Mouse (Mus musculus) heart, adult 8-10 months (tissue): Measurements from ENCODE around the gene Rpl4. TPM values are rescaled to one million over a fixed set of nuclear protein-coding genes. Genes with fewer than 3 reads are reported as not detected.
A peak's percentile ranks its signal among the peaks of the same experiment; 100 is the strongest.
"Not testable (repeated sequence)": the region's sequence is repeated elsewhere in the genome, so short reads cannot be mapped to it uniquely, and the experiment has no call there.

Experiments
- DNase-seq: peaks from one replicate; pipeline ENCODE4 v3.0.0; 2022; ENCODE audit warnings: low spot score
- total RNA-seq, 4 experiments: library from RNA; stranded (reverse); gene quantifications; 2 replicates each; pipeline ENCODE4 v1.2.4; 2022

Gene Rpl4
- 100 to 1,000 TPM; 430 to 483 (median 463) TPM for total RNA-seq

- peak; percentile 88 for DNase-seq
Observed at GRCm38 (mm10) chr9:64172816-64173665, at the start of gene Rpl4, which contains the start of gene Zwilch. Gene Rpl4 (plus strand): TSS chr9:64173375. Gene Zwilch (minus strand): TSS chr9:64173104.

- not testable (repeated sequence) for DNase-seq
Observed at GRCm38 (mm10) chr9:64124846-64125245, 48.3 kb upstream of the Rpl4 start.

GRCm38 (mm10) chr9:64125307-64125706, 47.9 kb upstream of the Rpl4 start:
- no peak for DNase-seq

- no peak for DNase-seq
Observed at GRCm38 (mm10) chr9:64126121-64126520, 47.1 kb upstream of the Rpl4 start.

- no peak for DNase-seq
Observed at GRCm38 (mm10) chr9:64131623-64132022, 41.6 kb upstream of the Rpl4 start.

- peak; percentile 31 for DNase-seq
Observed at GRCm38 (mm10) chr9:64138896-64139295, 34.3 kb upstream of the Rpl4 start.

- no peak for DNase-seq
Observed at GRCm38 (mm10) chr9:64139879-64140278, 33.3 kb upstream of the Rpl4 start.

- DNase-seq, result no peak
Observed at GRCm38 (mm10) chr9:64156641-64157040, 16.5 kb upstream of the Rpl4 start.

GRCm38 (mm10) chr9:64160471-64160870, 12.7 kb upstream of the Rpl4 start:
- DNase-seq, result no peak

- not testable (repeated sequence) for DNase-seq
Observed at GRCm38 (mm10) chr9:64169967-64170366, 3.2 kb upstream of the Rpl4 start.

- DNase-seq, result no peak
Observed at GRCm38 (mm10) chr9:64172145-64172815, 895 bp upstream of the Rpl4 start.

- DNase-seq, result no peak
Observed at GRCm38 (mm10) chr9:64173666-64174220, 568 bp downstream of the Rpl4 start.

GRCm38 (mm10) chr9:64174341-64174740, 1.2 kb downstream of the Rpl4 start:
- DNase-seq, result no peak

GRCm38 (mm10) chr9:64174766-64175165, 1.6 kb downstream of the Rpl4 start:
- DNase-seq, result no peak

GRCm38 (mm10) chr9:64175378-64175777, 2.2 kb downstream of the Rpl4 start:
- DNase-seq, result no peak

GRCm38 (mm10) chr9:64178610-64178973, 5.4 kb downstream of the Rpl4 start:
- no peak for DNase-seq

GRCm38 (mm10) chr9:64178974-64179646, 5.9 kb downstream of the Rpl4 start, which contains the start of gene Snapc5:
Gene Snapc5 (plus strand): TSS chr9:64179274.
- peak; percentile 85 for DNase-seq

GRCm38 (mm10) chr9:64183295-64183694, 10.1 kb downstream of the Rpl4 start:
- DNase-seq, result not testable (repeated sequence)

- no peak for DNase-seq
Observed at GRCm38 (mm10) chr9:64184166-64184840, 11.1 kb downstream of the Rpl4 start.

- DNase-seq, result no peak
Observed at GRCm38 (mm10) chr9:64193879-64194278, 20.7 kb downstream of the Rpl4 start.

GRCm38 (mm10) chr9:64195554-64195953, 22.4 kb downstream of the Rpl4 start:
- no peak for DNase-seq
